Mouse (Mus musculus) lung, postnatal 0 days (tissue): Measurements from ENCODE around the gene RPS10-NUDT3.

Source experiments
- CTCF ChIP-seq: IDR thresholded peaks from 2 replicates; pipeline ENCODE4 v1.5.1; 2016; ENCODE audit warnings: antibody characterized with exemption, mild to moderate bottlenecking
- EP300 ChIP-seq: IDR thresholded peaks from 2 replicates; pipeline ENCODE4 v1.6.1; 2016; ENCODE audit warnings: antibody characterized with exemption, mild to moderate bottlenecking, control low read depth

DNA sequence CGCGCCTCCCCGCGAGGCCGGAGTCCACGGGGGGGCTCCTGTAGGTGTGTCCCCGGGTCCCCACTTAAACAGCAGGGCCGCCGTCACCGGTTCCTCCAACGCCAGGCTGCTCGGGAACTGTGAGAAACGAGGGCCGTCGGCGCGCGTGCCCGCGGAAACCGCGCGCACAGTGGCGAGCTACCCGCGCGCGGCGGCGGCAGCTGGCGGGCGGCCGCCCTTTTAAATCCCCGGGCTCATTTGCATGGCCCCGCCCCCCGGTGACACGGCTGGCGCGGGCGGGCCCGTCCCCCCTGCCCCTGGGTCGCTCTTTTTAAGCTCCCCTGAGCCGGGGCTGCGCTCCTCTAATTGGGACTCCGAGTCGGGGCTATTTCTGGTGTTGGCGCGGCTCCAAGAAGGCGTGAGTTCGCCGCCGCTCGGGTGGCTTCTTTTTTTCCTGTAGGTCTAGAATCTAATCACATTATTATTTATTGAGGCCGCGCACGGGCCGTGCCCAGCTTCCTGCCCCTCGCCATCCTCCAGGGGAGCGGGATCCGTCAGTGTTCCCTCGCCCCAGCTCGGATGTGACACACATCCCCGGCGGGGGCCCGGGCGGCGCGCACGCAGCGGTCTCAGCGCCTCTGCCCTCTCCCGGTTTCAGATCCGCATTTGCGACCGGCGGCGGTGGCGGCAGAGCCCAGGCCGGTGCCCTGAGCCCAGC lies 78.6 kb downstream of the RPS10-NUDT3 start, which contains the start of gene Hmga1:
- TF ChIP-seq EP300 (no peak), CTCF (peak; percentile 4; the same call in 1 of the 2 replicates)
